Mouse (Mus musculus) limb, embryonic 11.5 days (tissue): Measurements from ENCODE around the gene Ctbp1. TPM values are rescaled to one million over a fixed set of nuclear protein-coding genes. Genes with fewer than 3 reads are reported as not detected.

ENCODE experiments used
- ATAC-seq: fragments of 200-750 bp; cut with Nextera tagmentation; 2 replicates; pipeline ENCODE4 v1.8.0; 2017; ENCODE audit warnings: low read depth; ENCODE audit not compliant: insufficient number of reproducible peaks, low FRiP score, low TSS enrichment
- DNase-seq: peaks from one replicate; pipeline ENCODE4 v3.0.0-alpha.2; 2015; ENCODE audit warnings: low spot score
- H3K27ac ChIP-seq: fragments of 300-500 bp; sonication (generic); replicated peaks from 2 replicates; pipeline ENCODE4 v1.5.1; 2014; ENCODE audit warnings: low read depth, mild to moderate bottlenecking, low read length
- H3K27me3 ChIP-seq: fragments of 300-500 bp; sonication (generic); 2 replicates; pipeline ENCODE4 v1.6.1; 2014; ENCODE audit warnings: mild to moderate bottlenecking, low read length, mixed read lengths; ENCODE audit not compliant: control insufficient read depth, insufficient read depth
- H3K36me3 ChIP-seq: fragments of 300-500 bp; sonication (generic); 2 replicates; pipeline ENCODE4 v1.6.1; 2014; ENCODE audit warnings: mild to moderate bottlenecking, low read length, moderate library complexity, mixed read lengths; ENCODE audit not compliant: control insufficient read depth, insufficient read depth
- H3K4me1 ChIP-seq: fragments of 300-500 bp; sonication (generic); 2 replicates; pipeline ENCODE4 v1.6.1; 2014; ENCODE audit warnings: low read length, mixed read lengths; ENCODE audit not compliant: control insufficient read depth, insufficient read depth
- H3K4me2 ChIP-seq: fragments of 300-500 bp; sonication (generic); 2 replicates; pipeline ENCODE4 v1.6.1; 2014; ENCODE audit warnings: low read depth, mild to moderate bottlenecking, moderate library complexity; ENCODE audit not compliant: severe bottlenecking
- H3K4me3 ChIP-seq: fragments of 300-500 bp; sonication (generic); 2 replicates; pipeline ENCODE4 v1.5.1; 2014; ENCODE audit warnings: low read depth, low read length
- H3K9ac ChIP-seq: fragments of 300-500 bp; sonication (generic); 2 replicates; pipeline ENCODE4 v1.6.1; 2014; ENCODE audit warnings: mild to moderate bottlenecking, low read length
- H3K9me3 ChIP-seq: fragments of 300-500 bp; sonication (generic); 2 replicates; pipeline ENCODE4 v1.6.1; 2016; ENCODE audit warnings: low read length; ENCODE audit not compliant: control insufficient read depth
- WGBS: fragments of 180-500 bp; shearing (Covaris S2); extraction: QIAGEN DNeasy Blood & Tissue Kit; methylation state at CpG from one replicate; pipeline ENCODE4 v1.1.7; 2014; 5-methylcytosine and 5-hydroxymethylcytosine counted together
- polyA plus RNA-seq: library from polyadenylated mRNA; unstranded; fragments of >200 nt; fragmentation: Nextera tagmentation; extraction: Ambion mirVana; gene quantifications from 2 replicates; pipeline ENCODE4 v1.2.1, GENCODE M21; 2014

Ctbp1 gene
- polyA plus RNA-seq, 1 experiment from 2014 or later: 469 TPM

GRCm38 (mm10) chr5:33270568-33270967, 4.2 kb downstream of the Ctbp1 start:
- no peak overlapping the region for H3K4me3 ChIP-seq
- DNase-seq (peak; percentile 88), ATAC-seq (no peak)
- peaks cover 33% of the 10 kb centered on the region; the same call in 1 of the 2 replicates for H3K36me3 ChIP-seq
- H3K9ac ChIP-seq: no peak overlapping the region
- no peak overlapping the region for H3K27ac ChIP-seq
- H3K4me1 ChIP-seq: peaks cover 5% of the 10 kb centered on the region
- WGBS: 26% methylated on average over 5 of the region's 5 CpGs
- H3K4me2 ChIP-seq: no peak overlapping the region
- no peaks in the 10 kb centered on the region for H3K9me3 ChIP-seq
- H3K27me3 ChIP-seq: no peaks in the 10 kb centered on the region

DNA sequence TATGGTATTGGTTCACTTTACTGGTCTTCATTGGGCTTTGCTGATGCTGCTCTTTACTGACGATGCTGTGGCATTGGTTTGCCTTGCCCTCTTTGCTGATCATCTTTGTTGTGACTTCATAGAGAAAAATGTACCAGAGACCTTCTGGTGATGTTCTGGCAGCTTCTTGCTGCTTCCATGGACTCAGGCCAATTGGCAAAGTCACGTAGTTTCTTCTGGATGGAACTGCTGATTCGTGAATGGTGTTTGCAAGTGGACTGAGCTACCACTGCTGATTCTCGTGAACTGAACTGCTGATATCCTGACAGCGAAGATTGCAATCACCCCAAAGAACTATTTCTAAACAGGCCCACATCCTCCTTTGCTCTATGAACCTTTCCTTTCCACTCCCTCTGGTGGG, 20.4 kb downstream of the Ctbp1 start:
- peaks cover 73% of the 10 kb centered on the region for H3K36me3 ChIP-seq
- H3K9me3 ChIP-seq: no peaks in the 10 kb centered on the region
- H3K4me2 ChIP-seq: no peak overlapping the region
- no peaks in the 10 kb centered on the region for H3K27me3 ChIP-seq
- WGBS: 93% methylated on average over 5 of the region's 5 CpGs
- H3K27ac ChIP-seq: no peak overlapping the region
- no peaks in the 10 kb centered on the region for H3K4me1 ChIP-seq
- no peak overlapping the region for H3K4me3 ChIP-seq
- H3K9ac ChIP-seq: no peak overlapping the region
- no peak for ATAC-seq
- no peak for DNase-seq

- WGBS: 86% methylated on average over 12 of the region's 12 CpGs
- H3K36me3 ChIP-seq: peaks cover 47% of the 10 kb centered on the region
These were observed 26.6 kb downstream of the Ctbp1 start for GRCm38 (mm10) chr5:33248186-33248585.

GRCm38 (mm10) chr5:33247387-33247786, 27.4 kb downstream of the Ctbp1 start:
- H3K36me3 ChIP-seq: peaks cover 45% of the 10 kb centered on the region

More at GRCm38 (mm10) chr5:33248186-33248585, 26.6 kb downstream of the Ctbp1 start:
- Histone ChIP-seq H3K4me3 (no peak overlapping the region), H3K4me1 (no peaks in the 10 kb centered on the region), H3K4me2 (no peak overlapping the region), H3K27me3 (no peaks in the 10 kb centered on the region), H3K27ac (no peak overlapping the region), H3K9me3 (no peaks in the 10 kb centered on the region), H3K9ac (no peak overlapping the region)
- DNase-seq (no peak), ATAC-seq (no peak)

GRCm38 (mm10) chr5:33245701-33246100, 29.1 kb downstream of the Ctbp1 start:
- no peak overlapping the region for H3K27ac ChIP-seq

More at GRCm38 (mm10) chr5:33247387-33247786, 27.4 kb downstream of the Ctbp1 start:
- no peak overlapping the region for H3K27ac ChIP-seq
- no peaks in the 10 kb centered on the region for H3K27me3 ChIP-seq
- WGBS: 84% methylated on average over 2 of the region's 2 CpGs
- H3K4me2 ChIP-seq: no peak overlapping the region
- no peak overlapping the region for H3K9ac ChIP-seq
- no peak overlapping the region for H3K4me3 ChIP-seq
- no peak for DNase-seq
- H3K9me3 ChIP-seq: no peaks in the 10 kb centered on the region
- no peaks in the 10 kb centered on the region for H3K4me1 ChIP-seq
- ATAC-seq: no peak

GRCm38 (mm10) chr5:33244377-33244920, 30.3 kb downstream of the Ctbp1 start:
- Histone ChIP-seq H3K9me3 (no peaks in the 10 kb centered on the region), H3K27ac (no peak overlapping the region), H3K9ac (no peak overlapping the region), H3K4me2 (no peak overlapping the region), H3K4me1 (no peaks in the 10 kb centered on the region), H3K4me3 (no peak overlapping the region), H3K36me3 (peaks cover 32% of the 10 kb centered on the region), H3K27me3 (no peaks in the 10 kb centered on the region)
- DNase-seq (no peak), ATAC-seq (no peak)
- 55% methylated on average over 5 of the region's 5 CpGs for WGBS

More at GRCm38 (mm10) chr5:33245701-33246100, 29.1 kb downstream of the Ctbp1 start:
- H3K4me3 ChIP-seq: no peak overlapping the region
- DNase-seq: no peak
- no peak overlapping the region for H3K4me2 ChIP-seq
- no peaks in the 10 kb centered on the region for H3K27me3 ChIP-seq
- peaks cover 37% of the 10 kb centered on the region for H3K36me3 ChIP-seq
- no peak overlapping the region for H3K9ac ChIP-seq
- H3K9me3 ChIP-seq: no peaks in the 10 kb centered on the region
- H3K4me1 ChIP-seq: no peaks in the 10 kb centered on the region
- 76% methylated on average over 3 of the region's 3 CpGs for WGBS
- ATAC-seq: no peak

DNA sequence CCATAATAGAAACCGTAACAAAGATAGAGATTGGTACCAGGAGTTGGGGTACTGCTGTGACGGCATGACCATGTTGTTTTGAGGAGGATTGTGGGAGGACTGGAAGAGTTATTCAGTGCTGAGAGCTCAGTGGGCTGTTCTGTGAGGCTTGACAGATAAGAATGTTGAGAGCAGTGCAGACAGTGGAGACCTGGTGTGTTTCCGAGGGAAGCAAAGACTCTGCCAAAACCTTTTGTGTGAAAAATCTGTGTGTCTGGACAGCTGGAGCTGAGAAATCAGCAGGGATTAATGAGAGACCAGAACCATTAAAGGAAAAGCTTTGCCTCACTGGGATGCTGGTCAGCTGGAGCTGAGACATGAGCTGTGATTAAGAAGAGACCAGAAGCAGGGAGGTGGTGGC, 34.9 kb downstream of the Ctbp1 start:
- Histone ChIP-seq H3K4me1 (no peaks in the 10 kb centered on the region), H3K4me2 (no peak overlapping the region), H3K4me3 (no peak overlapping the region), H3K27me3 (no peaks in the 10 kb centered on the region), H3K9ac (no peak overlapping the region), H3K9me3 (no peaks in the 10 kb centered on the region), H3K27ac (no peak overlapping the region), H3K36me3 (peaks cover 6% of the 10 kb centered on the region; the same call in 1 of the 2 replicates)
- DNase-seq (no peak), ATAC-seq (no peak)
- WGBS: 68% methylated on average over 3 of the region's 3 CpGs

- 50% methylated on average over 3 of the region's 3 CpGs for WGBS
- Histone ChIP-seq H3K36me3 (peaks cover 6% of the 10 kb centered on the region; the same call in 1 of the 2 replicates), H3K27me3 (no peaks in the 10 kb centered on the region), H3K4me3 (no peak overlapping the region), H3K4me1 (no peaks in the 10 kb centered on the region), H3K9ac (no peak overlapping the region), H3K9me3 (no peaks in the 10 kb centered on the region), H3K27ac (no peak overlapping the region; the same call in 1 of the 2 replicates), H3K4me2 (no peak overlapping the region)
- DNase-seq (no peak), ATAC-seq (no peak)
These were observed 35.6 kb downstream of the Ctbp1 start for GRCm38 (mm10) chr5:33239111-33239714.
